In the genomic region with DNA sequence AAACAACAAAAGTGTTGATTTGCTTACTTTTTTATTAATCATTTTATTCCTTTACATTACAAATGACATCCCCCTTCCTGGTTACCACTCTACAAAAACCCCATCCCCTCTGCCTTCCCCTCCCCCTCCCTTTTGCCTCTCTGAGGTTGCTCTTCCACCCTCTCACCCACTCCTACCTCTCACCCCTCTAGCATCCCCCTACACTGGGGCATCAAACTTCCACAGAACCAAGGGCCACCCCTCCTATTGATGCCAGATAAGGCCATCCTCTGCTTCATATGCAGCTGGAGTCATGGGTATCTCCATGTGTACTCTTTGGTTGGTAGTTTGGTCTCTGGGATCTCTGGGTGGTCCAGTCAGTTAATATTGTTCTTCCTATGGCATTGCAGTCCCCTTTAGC, we compare ENCODE assay signal across 33 mouse cellular contexts.
"Had no signal": no experiment of that assay in that cellular context is flagged by ENCODE, and none has a peak within 500 bp of the region (broad histone marks: within the 10 kb centered on the region; RNA-seq: fewer than 3 reads in every experiment).

No protein-coding gene starts in this region.

- H3K27me3 ChIP-seq: heart, embryonic 12.5 days; heart, embryonic 13.5 days; heart, embryonic 15.5 days; hindbrain, embryonic 13.5 days; hindbrain, embryonic 15.5 days; intestine, embryonic 15.5 days; kidney, embryonic 15.5 days had no signal

- H3K4me2 ChIP-seq: heart, embryonic 11.5 days; heart, embryonic 12.5 days; heart, embryonic 13.5 days; heart, embryonic 15.5 days; hindbrain, embryonic 13.5 days; hindbrain, embryonic 14.5 days; hindbrain, embryonic 15.5 days; intestine, embryonic 15.5 days; kidney, embryonic 15.5 days had no signal

- H3K4me3 ChIP-seq: heart, embryonic 10.5 days; heart, embryonic 12.5 days; heart, embryonic 13.5 days; heart, embryonic 15.5 days; hindbrain, embryonic 13.5 days; hindbrain, embryonic 15.5 days; intestine, embryonic 15.5 days; kidney, embryonic 15.5 days; layer of hippocampus, adult 2 months; left cerebral cortex, adult 2 months had no signal

- H3K4me1 ChIP-seq: hindbrain, embryonic 15.5 days; intestine, embryonic 15.5 days; kidney, embryonic 15.5 days had no signal

- H3K36me3 ChIP-seq: heart, embryonic 15.5 days; hindbrain, embryonic 13.5 days; hindbrain, embryonic 15.5 days; intestine, embryonic 15.5 days had no signal

- H3K27ac ChIP-seq: heart, embryonic 10.5 days; heart, embryonic 13.5 days; heart, embryonic 15.5 days; hindbrain, embryonic 13.5 days; hindbrain, embryonic 14.5 days; hindbrain, embryonic 15.5 days; hindbrain, postnatal 0 days; intestine, embryonic 15.5 days; kidney, embryonic 15.5 days; kidney, postnatal 0 days; layer of hippocampus, adult 2 months; left cerebral cortex, adult 2 months had no signal

- H3K9me3 ChIP-seq: heart, embryonic 10.5 days; heart, embryonic 12.5 days; heart, embryonic 13.5 days; heart, embryonic 15.5 days; hindbrain, embryonic 13.5 days; hindbrain, embryonic 15.5 days; intestine, embryonic 15.5 days; kidney, embryonic 15.5 days had no signal

- ATAC-seq: hindbrain, postnatal 0 days; inflammation-experienced regulatory T-cells, adult 6 months; intestine, embryonic 15.5 days; intestine, embryonic 16.5 days; intestine, postnatal 0 days had no signal

- H3K9ac ChIP-seq: heart, embryonic 12.5 days; heart, embryonic 13.5 days; heart, embryonic 15.5 days; hindbrain, embryonic 13.5 days; hindbrain, embryonic 14.5 days; hindbrain, embryonic 15.5 days; intestine, embryonic 15.5 days; kidney, embryonic 15.5 days had no signal

- DNase-seq: heart, postnatal 10 days; heart, postnatal 14 days; heart, postnatal 36 days; heart, postnatal 4 days; kidney, adult 11 months; kidney, adult 18-20 months; kidney, adult 2 months; kidney, adult 8-10 months; kidney, adult 9 months; kidney, postnatal 10 days; kidney, postnatal 14 days; kidney, postnatal 25 days; kidney, postnatal 36 days; kidney, postnatal 4 days; layer of hippocampus, adult 9-11 months; layer of hippocampus, postnatal 36 days had no signal
